Mouse (Mus musculus) neural tube, embryonic 11.5 days (tissue): Measurements from ENCODE around the gene Manbal. TPM values are rescaled to one million over a fixed set of nuclear protein-coding genes. Genes with fewer than 3 reads are reported as not detected.
A peak's percentile ranks its signal among the peaks of the same experiment; 100 is the strongest.

Experiments
- ATAC-seq: fragments of 200-750 bp; cut with Nextera tagmentation; 2 replicates; pipeline ENCODE4 v1.8.0; 2017; ENCODE audit warnings: moderate number of reproducible peaks, mild to moderate bottlenecking, moderate TSS enrichment, moderate library complexity; ENCODE audit not compliant: insufficient read depth, low FRiP score, low TSS enrichment
- DNase-seq: peaks from one replicate; pipeline ENCODE4 v3.0.0-alpha.2; 2015; ENCODE audit warnings: low spot score
- H3K27ac ChIP-seq: fragments of 300-500 bp; sonication (generic); 2 replicates; pipeline ENCODE4 v1.5.1; 2014; ENCODE audit warnings: low read depth, mild to moderate bottlenecking, low read length
- H3K27me3 ChIP-seq: fragments of 300-500 bp; sonication (generic); 2 replicates; pipeline ENCODE4 v1.6.1; 2014; ENCODE audit warnings: mild to moderate bottlenecking, low read length, mixed read lengths; ENCODE audit not compliant: control insufficient read depth, insufficient read depth
- H3K36me3 ChIP-seq: fragments of 300-500 bp; sonication (generic); 2 replicates; pipeline ENCODE4 v1.6.1; 2014; ENCODE audit warnings: mild to moderate bottlenecking, low read length, moderate library complexity, mixed read lengths; ENCODE audit not compliant: control insufficient read depth, insufficient read depth
- H3K4me1 ChIP-seq: fragments of 300-500 bp; sonication (generic); 2 replicates; pipeline ENCODE4 v1.6.1; 2014; ENCODE audit warnings: low read length, mixed read lengths; ENCODE audit not compliant: control insufficient read depth, insufficient read depth
- H3K4me2 ChIP-seq: fragments of 300-500 bp; sonication (generic); 2 replicates; pipeline ENCODE4 v1.6.1; 2014; ENCODE audit warnings: low read depth, mild to moderate bottlenecking, moderate library complexity
- H3K4me3 ChIP-seq: fragments of 300-500 bp; sonication (generic); 2 replicates; pipeline ENCODE4 v1.5.1; 2014; ENCODE audit warnings: low read depth, low read length
- H3K9ac ChIP-seq: fragments of 300-500 bp; sonication (generic); 2 replicates; pipeline ENCODE4 v1.6.1; 2014; ENCODE audit warnings: mild to moderate bottlenecking, low read length
- H3K9me3 ChIP-seq: fragments of 300-500 bp; sonication (generic); 2 replicates; pipeline ENCODE4 v1.6.1; 2016; ENCODE audit warnings: low read length; ENCODE audit not compliant: control insufficient read depth
- WGBS: fragments of 180-500 bp; shearing (Covaris S2); extraction: QIAGEN DNeasy Blood & Tissue Kit; methylation state at CpG from one replicate; pipeline ENCODE4 v1.1.7; 2014; 5-methylcytosine and 5-hydroxymethylcytosine counted together
- polyA plus RNA-seq: library from polyadenylated mRNA; unstranded; fragments of >200 nt; fragmentation: Nextera tagmentation; extraction: Ambion mirVana; gene quantifications from 2 replicates; pipeline ENCODE4 v1.2.1, GENCODE M21; 2014

Gene Manbal
- polyA plus RNA-seq, result 34.9 and 36.8 TPM in 2 replicates

DNA sequence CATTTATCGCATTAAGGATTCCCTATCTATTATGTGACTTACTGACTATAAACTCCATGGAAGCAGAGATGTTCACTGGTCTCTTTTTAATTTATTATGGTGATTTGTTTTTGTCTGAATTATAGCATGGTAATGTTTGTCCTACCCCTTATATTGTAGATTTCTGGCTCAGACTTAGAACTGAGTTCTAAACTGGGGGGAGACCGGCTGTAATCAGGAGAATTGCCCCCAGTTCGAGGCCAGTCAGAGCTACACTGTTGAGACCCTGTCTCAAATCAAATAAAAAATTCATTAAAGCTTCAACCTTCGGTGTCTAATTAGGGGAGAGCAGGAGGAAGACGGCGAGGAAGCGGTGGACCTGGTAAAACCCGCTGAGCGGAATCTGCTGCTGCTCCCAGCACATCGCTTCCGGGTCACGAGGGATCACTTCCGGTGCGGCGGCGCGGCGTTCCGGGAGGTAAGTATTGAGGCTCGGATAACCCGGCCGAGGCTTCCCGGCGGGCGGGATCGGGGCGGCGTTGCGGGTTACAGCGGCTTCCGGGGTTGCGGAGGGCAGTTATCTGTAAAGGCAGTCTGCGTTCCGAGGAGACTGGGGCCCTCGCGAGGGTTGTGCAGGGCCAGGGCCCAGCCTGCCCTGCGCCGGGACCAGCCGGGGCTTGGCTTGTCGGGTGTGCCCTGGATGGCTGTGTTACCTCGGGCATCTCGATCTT lies at the start of gene Manbal:
Gene Manbal (plus strand): TSS at position 411 of the 710 bp plus-strand sequence.
- H3K4me3 ChIP-seq, result peak within 1 kb of the TSS; percentile 93
- H3K36me3 ChIP-seq, result no peaks in the 10 kb centered on the region
- peaks cover 7% of the 10 kb centered on the region; the same call in 1 of the 2 replicates for H3K4me1 ChIP-seq
- ATAC-seq (peak; percentile 86), DNase-seq (peak; percentile 93)
- 5% methylated on average over 42 of the region's 42 CpGs for WGBS
- H3K9me3 ChIP-seq, result no peaks in the 10 kb centered on the region
- H3K27me3 ChIP-seq, result no peaks in the 10 kb centered on the region
- peak within 1 kb of the TSS; percentile 89 for H3K27ac ChIP-seq
- H3K4me2 ChIP-seq, result peak within 1 kb of the TSS; percentile 94
- H3K9ac ChIP-seq, result peak within 1 kb of the TSS; percentile 96

DNA sequence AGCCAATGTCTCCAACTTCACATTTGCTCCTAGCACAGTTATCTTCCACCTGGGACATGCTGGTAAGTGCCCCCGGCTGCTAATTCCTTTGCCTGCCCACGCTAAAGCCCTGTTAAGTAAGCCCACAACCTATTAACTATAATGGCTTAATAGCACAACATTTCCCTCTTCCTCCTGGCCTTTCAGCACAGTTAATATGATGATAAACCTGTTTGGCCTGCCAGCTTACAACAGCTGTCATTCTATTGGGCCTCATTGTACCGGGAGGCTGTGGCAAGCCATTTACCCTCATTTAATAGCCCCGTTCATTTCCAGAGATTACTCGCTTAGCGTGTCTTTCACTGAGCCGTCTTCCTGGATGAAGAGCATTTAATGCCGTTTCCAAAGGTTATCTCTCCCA lies 47.3 kb upstream of the Manbal start:
- ATAC-seq (no peak), DNase-seq (no peak)
- H3K4me2 ChIP-seq, result no peak overlapping the region
- no peaks in the 10 kb centered on the region for H3K4me1 ChIP-seq
- no peaks in the 10 kb centered on the region for H3K27me3 ChIP-seq
- H3K9ac ChIP-seq, result no peak overlapping the region
- WGBS, result 69% methylated on average over 8 of the region's 8 CpGs
- H3K9me3 ChIP-seq, result no peaks in the 10 kb centered on the region
- H3K36me3 ChIP-seq, result peaks cover 35% of the 10 kb centered on the region
- no peak overlapping the region for H3K4me3 ChIP-seq
- no peak overlapping the region for H3K27ac ChIP-seq

- DNase-seq (no peak), ATAC-seq (no peak)
- H3K9me3 ChIP-seq, result no peaks in the 10 kb centered on the region
- H3K27ac ChIP-seq, result no peak overlapping the region
- H3K27me3 ChIP-seq, result no peaks in the 10 kb centered on the region
- no peaks in the 10 kb centered on the region for H3K4me1 ChIP-seq
- H3K9ac ChIP-seq, result no peak overlapping the region
- 75% methylated on average over 5 of the region's 5 CpGs for WGBS
- H3K4me2 ChIP-seq, result no peak overlapping the region
- peaks cover 33% of the 10 kb centered on the region for H3K36me3 ChIP-seq
- no peak overlapping the region for H3K4me3 ChIP-seq
Observed at GRCm38 (mm10) chr2:157320886-157321285, 46.5 kb upstream of the Manbal start.

DNA sequence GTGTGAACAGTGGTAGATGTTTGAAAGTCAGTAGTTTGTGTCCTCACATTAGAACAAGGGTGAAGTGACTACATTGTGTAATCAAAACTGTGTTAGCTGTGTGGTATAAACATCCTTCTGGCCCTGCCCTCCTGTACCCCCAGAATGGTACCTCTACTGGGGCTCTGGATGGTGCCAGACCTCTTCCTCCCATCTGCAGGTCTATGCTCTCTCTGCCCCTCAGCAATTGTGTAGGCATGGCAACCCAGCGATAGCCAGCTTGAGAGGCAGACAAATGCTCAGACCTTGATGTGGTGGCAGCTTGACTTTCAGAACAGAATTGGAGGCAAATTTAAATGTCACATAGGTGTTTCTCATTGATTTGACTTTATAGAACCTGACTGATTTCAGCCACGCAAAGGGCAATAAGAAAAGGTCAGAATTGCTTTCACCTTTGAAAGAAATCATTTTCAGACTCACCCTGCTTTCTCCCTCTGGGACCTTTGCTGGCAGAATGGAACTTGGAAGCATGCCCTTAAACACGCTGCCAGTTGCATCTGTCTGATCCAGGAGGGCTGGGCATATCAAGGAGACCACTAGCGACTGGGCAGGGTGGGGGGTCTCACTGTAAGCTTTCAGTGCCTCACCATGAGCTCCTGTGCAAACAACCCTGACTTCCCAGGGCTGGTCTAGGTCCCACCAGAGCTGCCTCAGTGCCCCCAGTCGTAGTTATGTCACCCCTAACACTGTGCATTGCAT lies 45.2 kb upstream of the Manbal start:
- Histone ChIP-seq H3K27ac (no peak overlapping the region), H3K9ac (no peak overlapping the region), H3K4me2 (no peak overlapping the region), H3K4me1 (no peaks in the 10 kb centered on the region), H3K27me3 (no peaks in the 10 kb centered on the region), H3K9me3 (no peaks in the 10 kb centered on the region), H3K36me3 (peaks cover 27% of the 10 kb centered on the region), H3K4me3 (no peak overlapping the region)
- ATAC-seq (no peak), DNase-seq (no peak)
- WGBS, result 90% methylated on average over 5 of the region's 5 CpGs

DNA sequence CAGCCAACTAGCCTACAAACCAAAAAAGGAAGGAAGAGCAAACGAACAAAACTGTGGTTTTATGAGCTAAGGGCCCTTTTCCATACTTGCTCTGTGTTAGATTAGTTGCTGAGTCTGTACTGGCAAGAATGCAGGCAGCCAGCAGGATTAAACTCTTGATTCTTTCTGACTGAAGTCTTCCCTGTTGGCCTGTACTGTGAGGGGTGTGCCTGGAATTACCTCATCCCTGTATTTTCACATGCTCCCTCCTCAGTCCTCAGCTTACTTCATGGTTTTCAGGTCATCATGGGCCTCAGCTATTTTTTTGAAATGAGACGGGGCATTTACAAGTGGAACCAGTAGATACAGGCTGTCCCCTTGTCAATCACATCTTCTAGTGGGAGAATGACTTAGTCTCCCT lies 42.2 kb upstream of the Manbal start:
- Histone ChIP-seq H3K36me3 (peaks cover 15% of the 10 kb centered on the region), H3K4me3 (no peak overlapping the region), H3K27ac (no peak overlapping the region), H3K27me3 (no peaks in the 10 kb centered on the region), H3K9ac (no peak overlapping the region), H3K9me3 (no peaks in the 10 kb centered on the region), H3K4me1 (peaks cover 8% of the 10 kb centered on the region; the same call in 1 of the 2 replicates), H3K4me2 (no peak overlapping the region)
- 90% methylated on average over 2 of the region's 2 CpGs for WGBS
- no peak for DNase-seq
- no peak for ATAC-seq

- no peak overlapping the region for H3K9ac ChIP-seq
- peaks cover 8% of the 10 kb centered on the region; the same call in 1 of the 2 replicates for H3K4me1 ChIP-seq
- no peak overlapping the region for H3K4me3 ChIP-seq
- 27% methylated on average over 5 of the region's 5 CpGs for WGBS
- peak; percentile 54 for ATAC-seq
- H3K9me3 ChIP-seq, result no peaks in the 10 kb centered on the region
- H3K27me3 ChIP-seq, result no peaks in the 10 kb centered on the region
- DNase-seq, result no peak
- H3K27ac ChIP-seq, result 0 out of 2 replicates have a peak overlapping the region, but pooled peaks have one; percentile 39
- H3K36me3 ChIP-seq, result 0 out of 2 replicates have a peak, but pooled peaks cover 5% of the 10 kb centered on the region
- no peak overlapping the region for H3K4me2 ChIP-seq
Observed at GRCm38 (mm10) chr2:157328106-157328505, 39.3 kb upstream of the Manbal start.

- 16% methylated on average over 11 of the region's 11 CpGs for WGBS
- Histone ChIP-seq H3K4me3 (no peak overlapping the region), H3K9me3 (no peaks in the 10 kb centered on the region), H3K4me1 (peaks cover 8% of the 10 kb centered on the region; the same call in 1 of the 2 replicates), H3K9ac (no peak overlapping the region), H3K27ac (peak overlapping the region; percentile 64), H3K4me2 (no peak overlapping the region), H3K36me3 (0 out of 2 replicates have a peak, but pooled peaks cover 5% of the 10 kb centered on the region), H3K27me3 (no peaks in the 10 kb centered on the region)
- DNase-seq (peak; percentile 66), ATAC-seq (peak; percentile 43; the same call in 1 of the 2 replicates)
Observed at GRCm38 (mm10) chr2:157328570-157328969, 38.8 kb upstream of the Manbal start.

GRCm38 (mm10) chr2:157332059-157332458 lies 35.3 kb upstream of the Manbal start:
- no peaks in the 10 kb centered on the region for H3K36me3 ChIP-seq
- H3K4me1 ChIP-seq, result peaks cover 8% of the 10 kb centered on the region; the same call in 1 of the 2 replicates
- H3K9me3 ChIP-seq, result no peaks in the 10 kb centered on the region
- peak; percentile 18 for DNase-seq
- H3K4me2 ChIP-seq, result no peak overlapping the region
- no peaks in the 10 kb centered on the region for H3K27me3 ChIP-seq
- no peak for ATAC-seq
- H3K9ac ChIP-seq, result no peak overlapping the region
- no peak overlapping the region for H3K27ac ChIP-seq
- 78% methylated on average over 5 of the region's 5 CpGs for WGBS
- H3K4me3 ChIP-seq, result no peak overlapping the region
